Mouse (Mus musculus): ENCODE results near the gene Syde2. TPM values are rescaled to one million over a fixed set of nuclear protein-coding genes. Genes with fewer than 3 reads are reported as not detected.

Syde2 gene
- polyA plus RNA-seq, 1 experiment from 2014 or later: 1.9 TPM

DNA sequence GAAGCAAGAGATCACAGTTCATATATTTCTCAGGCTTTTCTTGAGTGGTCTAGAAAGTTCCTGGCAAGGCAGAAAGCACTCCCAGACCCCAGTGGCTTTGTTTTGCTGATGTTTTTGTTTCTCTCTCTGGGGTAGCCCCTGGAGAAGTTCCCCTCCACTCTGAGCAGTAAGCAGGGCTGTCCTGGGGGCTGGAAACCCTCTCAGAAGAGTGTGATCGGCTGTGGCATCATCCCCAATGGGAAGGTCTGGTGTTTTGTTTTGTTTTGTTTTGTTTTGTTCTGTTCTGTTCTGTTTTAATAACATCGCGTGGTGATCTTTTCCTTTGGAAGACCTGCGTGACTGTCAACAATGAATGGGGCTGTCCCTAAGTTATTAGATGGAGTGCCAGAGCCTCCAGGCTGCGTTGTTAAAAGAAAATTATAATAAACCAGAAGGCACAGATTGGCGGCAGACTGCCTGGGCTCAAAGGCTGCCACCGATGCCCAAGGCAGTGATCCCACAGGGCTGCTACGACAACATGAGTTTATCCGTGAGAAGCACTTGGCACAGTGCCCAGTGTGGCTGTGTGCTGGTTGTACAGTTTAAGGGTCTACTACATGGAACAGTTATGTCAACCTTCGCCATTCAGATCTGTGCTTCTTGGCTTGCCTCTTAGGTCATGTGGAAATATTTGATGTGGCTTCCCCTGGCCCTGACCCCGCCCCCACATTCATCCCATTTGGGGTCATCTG, 63.8 kb downstream of the Syde2 start:
- Histone ChIP-seq H3K9ac (ENCODE audit: low read length) (no peak overlapping the region), H3K4me3 (replicated peaks; ENCODE audit: low read length) (no peak overlapping the region), H3K4me1 (ENCODE audit: control insufficient read depth, insufficient read depth, low read length) (0 out of 2 replicates have a peak, but pooled peaks cover 4% of the 10 kb centered on the region), H3K9me3 (replicated peaks; ENCODE audit: control insufficient read depth, low read length) (no peaks in the 10 kb centered on the region), H3K27ac (ENCODE audit: low read length) (no peak overlapping the region), H3K27me3 (ENCODE audit: control insufficient read depth, insufficient read depth, low read length) (no peaks in the 10 kb centered on the region), H3K4me2 (ENCODE audit: low read depth, low read length) (no peak overlapping the region), H3K36me3 (ENCODE audit: control insufficient read depth, insufficient read depth, low read length) (no peaks in the 10 kb centered on the region)
- no peak for ATAC-seq (ENCODE audit: insufficient read depth, low FRiP score)
- 51% methylated on average over 11 of the region's 11 CpGs for WGBS

- no peak overlapping the region for H3K4me2 ChIP-seq (ENCODE audit: low read depth, low read length)
- no peak for ATAC-seq (ENCODE audit: insufficient read depth, low FRiP score)
- peaks cover 3% of the 10 kb centered on the region; the same call in 1 of the 2 replicates for H3K27me3 ChIP-seq (ENCODE audit: control insufficient read depth, insufficient read depth, low read length)
- H3K9me3 ChIP-seq (replicated peaks; ENCODE audit: control insufficient read depth, low read length): no peaks in the 10 kb centered on the region
- no peak overlapping the region for H3K4me3 ChIP-seq (replicated peaks; ENCODE audit: low read length)
- H3K4me1 ChIP-seq (ENCODE audit: control insufficient read depth, insufficient read depth, low read length): no peaks in the 10 kb centered on the region
- WGBS: 65% methylated on average over 6 of the region's 6 CpGs
- H3K9ac ChIP-seq (ENCODE audit: low read length): no peak overlapping the region; the same call in 1 of the 2 replicates
- no peak overlapping the region for H3K27ac ChIP-seq (ENCODE audit: low read length)
- no peaks in the 10 kb centered on the region for H3K36me3 ChIP-seq (ENCODE audit: control insufficient read depth, insufficient read depth, low read length)
Observed at GRCm38 (mm10) chr3:146053082-146053814, 65.6 kb downstream of the Syde2 start.

GRCm38 (mm10) chr3:146053873-146054272, 66.2 kb downstream of the Syde2 start:
- Histone ChIP-seq H3K4me1 (ENCODE audit: control insufficient read depth, insufficient read depth, low read length) (no peaks in the 10 kb centered on the region), H3K36me3 (ENCODE audit: control insufficient read depth, insufficient read depth, low read length) (no peaks in the 10 kb centered on the region), H3K9ac (ENCODE audit: low read length) (no peak overlapping the region), H3K4me3 (replicated peaks; ENCODE audit: low read length) (no peak overlapping the region), H3K27ac (ENCODE audit: low read length) (no peak overlapping the region), H3K4me2 (ENCODE audit: low read depth, low read length) (no peak overlapping the region), H3K9me3 (replicated peaks; ENCODE audit: control insufficient read depth, low read length) (no peaks in the 10 kb centered on the region), H3K27me3 (ENCODE audit: control insufficient read depth, insufficient read depth, low read length) (peaks cover 3% of the 10 kb centered on the region; the same call in 1 of the 2 replicates)
- 79% methylated on average over 2 of the region's 2 CpGs for WGBS
- no peak for ATAC-seq (ENCODE audit: insufficient read depth, low FRiP score)

DNA sequence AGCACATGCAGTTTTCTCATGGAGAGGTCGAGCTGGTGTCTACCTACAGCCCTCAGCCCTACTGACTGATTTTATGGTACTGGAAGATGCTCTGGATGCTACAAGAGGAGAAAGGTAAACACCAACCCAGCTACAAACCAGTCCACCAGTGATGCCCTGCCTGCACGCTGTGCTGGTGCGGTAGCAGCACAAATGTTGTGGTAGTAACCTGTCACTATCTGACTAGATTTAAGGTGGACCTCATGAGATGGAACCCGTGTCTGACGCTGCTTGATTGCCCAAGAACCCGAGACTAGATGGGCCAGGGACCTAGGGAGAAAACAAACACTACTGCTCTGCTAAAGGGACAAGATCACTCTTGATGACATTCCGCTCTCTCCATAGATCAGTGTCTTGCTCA, 69.5 kb downstream of the Syde2 start:
- Histone ChIP-seq H3K27me3 (ENCODE audit: control insufficient read depth, insufficient read depth, low read length) (peaks cover 3% of the 10 kb centered on the region; the same call in 1 of the 2 replicates), H3K36me3 (ENCODE audit: control insufficient read depth, insufficient read depth, low read length) (no peaks in the 10 kb centered on the region), H3K9me3 (replicated peaks; ENCODE audit: control insufficient read depth, low read length) (no peaks in the 10 kb centered on the region), H3K4me3 (replicated peaks; ENCODE audit: low read length) (no peak overlapping the region), H3K27ac (ENCODE audit: low read length) (no peak overlapping the region), H3K4me1 (ENCODE audit: control insufficient read depth, insufficient read depth, low read length) (no peaks in the 10 kb centered on the region), H3K9ac (ENCODE audit: low read length) (no peak overlapping the region), H3K4me2 (ENCODE audit: low read depth, low read length) (no peak overlapping the region)
- WGBS: 74% methylated on average over 7 of the region's 7 CpGs
- no peak for ATAC-seq (ENCODE audit: insufficient read depth, low FRiP score)

- WGBS: 20% methylated on average over 4 of the region's 4 CpGs
- no peak overlapping the region for H3K4me3 ChIP-seq (replicated peaks; ENCODE audit: low read length)
- no peaks in the 10 kb centered on the region for H3K9me3 ChIP-seq (replicated peaks; ENCODE audit: control insufficient read depth, low read length)
- H3K27ac ChIP-seq (ENCODE audit: low read length): no peak overlapping the region
- ATAC-seq (ENCODE audit: insufficient read depth, low FRiP score): no peak
- H3K4me1 ChIP-seq (ENCODE audit: control insufficient read depth, insufficient read depth, low read length): no peaks in the 10 kb centered on the region
- H3K9ac ChIP-seq (ENCODE audit: low read length): no peak overlapping the region
- peaks cover 3% of the 10 kb centered on the region; the same call in 1 of the 2 replicates for H3K27me3 ChIP-seq (ENCODE audit: control insufficient read depth, insufficient read depth, low read length)
- H3K4me2 ChIP-seq (ENCODE audit: low read depth, low read length): no peak overlapping the region
- no peaks in the 10 kb centered on the region for H3K36me3 ChIP-seq (ENCODE audit: control insufficient read depth, insufficient read depth, low read length)
Observed at GRCm38 (mm10) chr3:146058263-146058662, 70.6 kb downstream of the Syde2 start.

- no peak for ATAC-seq (ENCODE audit: insufficient read depth, low FRiP score)
- WGBS: 80% methylated on average over 15 of the region's 15 CpGs
- Histone ChIP-seq H3K9me3 (replicated peaks; ENCODE audit: control insufficient read depth, low read length) (no peaks in the 10 kb centered on the region), H3K4me1 (ENCODE audit: control insufficient read depth, insufficient read depth, low read length) (no peaks in the 10 kb centered on the region), H3K4me2 (ENCODE audit: low read depth, low read length) (no peak overlapping the region), H3K27me3 (ENCODE audit: control insufficient read depth, insufficient read depth, low read length) (peaks cover 3% of the 10 kb centered on the region; the same call in 1 of the 2 replicates), H3K9ac (ENCODE audit: low read length) (no peak overlapping the region), H3K36me3 (ENCODE audit: control insufficient read depth, insufficient read depth, low read length) (no peaks in the 10 kb centered on the region), H3K27ac (ENCODE audit: low read length) (no peak overlapping the region), H3K4me3 (replicated peaks; ENCODE audit: low read length) (no peak overlapping the region)
Observed at GRCm38 (mm10) chr3:146059356-146059926, 71.8 kb downstream of the Syde2 start.

- Histone ChIP-seq H3K27ac (ENCODE audit: low read length) (no peak overlapping the region), H3K36me3 (ENCODE audit: control insufficient read depth, insufficient read depth, low read length) (no peaks in the 10 kb centered on the region), H3K4me1 (ENCODE audit: control insufficient read depth, insufficient read depth, low read length) (no peaks in the 10 kb centered on the region), H3K27me3 (ENCODE audit: control insufficient read depth, insufficient read depth, low read length) (no peaks in the 10 kb centered on the region), H3K4me2 (ENCODE audit: low read depth, low read length) (no peak overlapping the region), H3K4me3 (replicated peaks; ENCODE audit: low read length) (no peak overlapping the region), H3K9me3 (replicated peaks; ENCODE audit: control insufficient read depth, low read length) (no peaks in the 10 kb centered on the region), H3K9ac (ENCODE audit: low read length) (no peak overlapping the region)
- WGBS: 82% methylated on average over 11 of the region's 11 CpGs
- no peak for ATAC-seq (ENCODE audit: insufficient read depth, low FRiP score)
Observed at GRCm38 (mm10) chr3:146063146-146063545, 75.5 kb downstream of the Syde2 start.

- Histone ChIP-seq H3K9ac (ENCODE audit: low read length) (no peak overlapping the region), H3K4me1 (ENCODE audit: control insufficient read depth, insufficient read depth, low read length) (no peaks in the 10 kb centered on the region), H3K27ac (ENCODE audit: low read length) (no peak overlapping the region), H3K27me3 (ENCODE audit: control insufficient read depth, insufficient read depth, low read length) (no peaks in the 10 kb centered on the region), H3K36me3 (ENCODE audit: control insufficient read depth, insufficient read depth, low read length) (no peaks in the 10 kb centered on the region), H3K4me2 (ENCODE audit: low read depth, low read length) (no peak overlapping the region), H3K4me3 (replicated peaks; ENCODE audit: low read length) (no peak overlapping the region), H3K9me3 (replicated peaks; ENCODE audit: control insufficient read depth, low read length) (no peaks in the 10 kb centered on the region)
- no peak for ATAC-seq (ENCODE audit: insufficient read depth, low FRiP score)
- 80% methylated on average over 4 of the region's 4 CpGs for WGBS
Observed at GRCm38 (mm10) chr3:146069276-146069675, 81.6 kb downstream of the Syde2 start.

Measured in stomach, embryonic 16.5 days (tissue).